Mouse (Mus musculus) retina, adult 2 months (tissue): ENCODE measurements around the gene Cryzl1.

Source experiments
- DNase-seq: peaks from one replicate; pipeline ENCODE4 v3.0.0-alpha.2; 2012; ENCODE audit warnings: low read depth, low spot score

Gene Cryzl1

DNA sequence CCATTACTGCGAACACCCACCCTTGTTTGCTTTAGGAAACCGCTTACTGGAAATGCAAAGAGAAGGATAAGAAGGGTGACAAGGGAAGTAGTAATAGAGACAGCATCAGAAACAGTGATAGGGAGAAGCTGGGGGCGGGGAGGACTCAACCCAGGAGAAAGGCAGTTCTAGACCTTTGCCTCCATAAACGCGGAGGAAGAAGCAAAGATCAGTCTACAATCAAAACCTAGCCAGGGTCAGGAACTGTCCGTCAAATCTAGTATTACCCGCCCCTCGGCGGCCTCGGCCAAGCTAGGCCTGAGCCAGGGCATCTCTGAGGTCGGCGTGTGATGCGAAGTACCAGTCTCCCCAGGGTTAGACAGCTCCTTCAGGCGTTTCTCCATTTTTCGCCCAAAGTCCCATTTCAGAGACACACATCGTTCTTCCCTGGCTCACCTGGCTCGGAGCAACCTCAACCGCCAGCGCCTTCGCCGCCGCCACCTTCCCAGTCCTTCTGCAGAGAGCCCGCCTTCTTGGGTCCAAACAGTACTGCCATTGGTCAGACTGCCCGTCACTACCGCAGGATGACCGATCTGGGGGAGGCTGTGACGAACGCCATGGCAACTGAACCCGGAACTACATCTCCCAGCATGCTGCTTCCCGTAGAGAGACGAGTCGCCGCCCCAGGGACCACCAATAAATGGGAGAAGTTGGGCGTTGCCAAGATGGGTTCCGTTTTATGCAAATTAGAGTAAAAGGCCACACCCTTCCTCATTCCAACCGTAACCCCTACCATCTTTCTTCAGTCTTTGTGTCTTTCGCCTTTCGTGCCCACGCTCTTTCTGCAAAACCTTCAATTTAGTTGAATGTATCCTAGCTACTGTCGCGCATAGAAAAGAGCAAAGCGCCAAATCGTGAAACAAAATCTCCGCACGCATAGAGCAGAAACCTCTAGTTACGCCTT lies at the start of gene Cryzl1:
Gene Cryzl1 (minus strand): TSS at position 853 of the 943 bp plus-strand sequence.
- peak; percentile 97 for DNase-seq

GRCm38 (mm10) chr16:91772586-91772985 lies 43.8 kb upstream of the Cryzl1 start:
- no peak for DNase-seq

- no peak for DNase-seq
Measured at GRCm38 (mm10) chr16:91771334-91771733, 42.6 kb upstream of the Cryzl1 start.

- DNase-seq, result no peak
Measured at GRCm38 (mm10) chr16:91770662-91771061, 41.9 kb upstream of the Cryzl1 start.

- no peak for DNase-seq
Measured at GRCm38 (mm10) chr16:91769911-91770310, 41.1 kb upstream of the Cryzl1 start.

- DNase-seq, result no peak
Measured at GRCm38 (mm10) chr16:91768586-91768985, 39.8 kb upstream of the Cryzl1 start.

DNA sequence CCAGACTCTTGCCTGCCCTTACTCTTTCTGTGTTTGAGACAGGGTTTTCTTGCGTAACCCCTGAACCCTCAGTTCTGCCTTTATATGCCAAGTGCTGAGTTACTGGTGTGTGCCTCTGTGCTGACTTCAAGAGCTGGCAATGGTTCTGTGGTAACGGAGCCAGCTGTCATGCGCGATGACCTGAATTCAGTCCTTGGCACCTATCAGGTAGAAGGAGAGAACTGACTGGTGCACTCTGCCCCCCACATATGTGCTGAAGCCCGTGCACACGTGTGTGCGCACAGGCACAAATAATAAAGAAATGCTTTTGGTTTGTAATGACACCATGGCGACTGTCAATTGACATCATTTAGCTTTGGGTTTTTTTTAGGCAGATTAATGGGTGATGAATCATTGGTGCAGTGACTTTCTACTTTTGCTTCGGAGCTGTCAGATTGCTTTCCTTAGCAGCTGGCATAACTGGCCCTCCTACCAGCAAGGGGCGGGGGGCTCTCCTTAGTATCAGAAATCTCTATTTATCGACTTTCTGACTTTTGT lies 38.5 kb upstream of the Cryzl1 start:
- DNase-seq, result no peak

GRCm38 (mm10) chr16:91765816-91766210 lies 37.0 kb upstream of the Cryzl1 start:
- DNase-seq, result no peak

- DNase-seq, result no peak
Measured at GRCm38 (mm10) chr16:91765121-91765815, 36.5 kb upstream of the Cryzl1 start.

- DNase-seq, result no peak
Measured at GRCm38 (mm10) chr16:91764414-91764813, 35.6 kb upstream of the Cryzl1 start.

- no peak for DNase-seq
Measured at GRCm38 (mm10) chr16:91763975-91764374, 35.2 kb upstream of the Cryzl1 start.

DNA sequence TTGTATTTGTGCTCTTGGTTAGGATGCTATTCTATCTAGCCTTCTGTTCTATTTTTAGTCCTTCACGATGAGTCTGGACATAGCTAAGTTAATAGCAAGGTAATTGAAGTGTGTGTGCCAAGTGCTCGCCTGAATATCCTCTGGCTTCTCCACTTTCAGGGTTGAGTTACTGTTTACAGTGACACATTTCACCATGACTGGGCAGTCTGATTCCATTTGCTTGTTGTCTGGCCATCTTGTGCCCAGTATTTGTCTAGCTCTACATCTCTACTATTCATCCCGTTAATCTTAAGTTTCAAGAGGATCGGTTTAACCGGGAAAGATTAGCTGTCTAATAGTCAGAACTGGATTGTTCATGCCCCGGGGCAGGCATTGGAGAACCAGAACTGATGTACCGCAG lies 33.7 kb upstream of the Cryzl1 start:
- no peak for DNase-seq

DNA sequence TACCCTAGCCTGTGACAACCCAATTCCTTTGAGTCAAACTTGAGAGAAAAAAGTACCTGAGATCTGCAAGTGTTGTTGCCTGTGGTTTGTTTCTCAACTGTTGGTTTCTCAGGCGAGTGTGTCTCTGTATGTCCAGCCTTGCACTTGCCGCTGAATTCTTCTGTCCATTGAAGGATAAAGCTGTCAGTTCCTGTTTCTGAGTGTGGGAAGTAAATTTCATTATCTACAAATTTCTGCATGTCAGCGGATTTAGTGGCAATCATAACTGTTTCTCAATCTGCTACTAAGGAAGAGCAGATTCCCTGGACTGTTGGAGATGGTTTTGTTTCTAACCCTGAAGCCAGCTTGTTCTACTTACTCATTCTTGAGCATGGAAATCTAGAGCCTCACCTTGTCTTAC lies 33.0 kb upstream of the Cryzl1 start:
- DNase-seq, result no peak

- DNase-seq, result no peak
Measured at GRCm38 (mm10) chr16:91761202-91761601, 32.4 kb upstream of the Cryzl1 start.

DNA sequence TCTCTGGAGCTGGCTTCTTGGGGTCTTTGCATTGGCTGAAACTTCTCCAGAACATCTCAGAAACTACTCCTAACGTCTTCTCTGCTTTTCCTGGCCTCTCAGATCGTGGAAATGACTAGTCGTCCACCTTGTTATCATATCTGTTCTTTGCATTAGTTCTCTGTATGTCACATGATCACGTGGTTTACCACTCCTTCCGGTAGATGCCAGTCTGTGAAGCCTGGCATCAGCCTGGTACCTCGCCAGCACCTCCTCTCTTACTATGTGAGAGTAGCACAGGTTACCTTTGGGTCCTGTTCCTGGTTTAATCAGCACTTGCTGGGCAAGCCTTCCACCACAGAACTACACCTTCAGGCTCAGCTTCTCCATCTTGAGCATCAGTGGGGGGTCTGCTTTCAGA lies 26.2 kb upstream of the Cryzl1 start:
- no peak for DNase-seq

DNA sequence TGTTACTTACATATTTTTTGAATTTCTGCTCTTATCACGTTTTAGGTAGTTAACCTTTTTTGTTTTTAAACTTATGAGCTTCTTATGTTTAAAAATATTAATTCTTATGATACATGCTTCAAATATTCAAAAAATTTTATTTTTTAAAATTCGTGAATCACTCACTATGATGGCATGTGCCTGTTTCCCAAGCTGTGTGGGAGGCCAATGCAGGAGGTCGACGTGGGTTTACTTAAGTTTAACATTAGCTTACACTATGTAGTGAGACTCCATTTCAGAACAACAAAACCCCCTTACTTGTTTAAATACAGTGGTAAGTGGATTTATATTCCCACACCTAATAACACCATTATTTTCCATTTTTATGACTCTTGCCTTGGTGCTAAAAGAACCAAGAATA lies 24.8 kb upstream of the Cryzl1 start:
- DNase-seq, result no peak

- no peak for DNase-seq
Measured at GRCm38 (mm10) chr16:91751644-91752385, 23.0 kb upstream of the Cryzl1 start.

DNA sequence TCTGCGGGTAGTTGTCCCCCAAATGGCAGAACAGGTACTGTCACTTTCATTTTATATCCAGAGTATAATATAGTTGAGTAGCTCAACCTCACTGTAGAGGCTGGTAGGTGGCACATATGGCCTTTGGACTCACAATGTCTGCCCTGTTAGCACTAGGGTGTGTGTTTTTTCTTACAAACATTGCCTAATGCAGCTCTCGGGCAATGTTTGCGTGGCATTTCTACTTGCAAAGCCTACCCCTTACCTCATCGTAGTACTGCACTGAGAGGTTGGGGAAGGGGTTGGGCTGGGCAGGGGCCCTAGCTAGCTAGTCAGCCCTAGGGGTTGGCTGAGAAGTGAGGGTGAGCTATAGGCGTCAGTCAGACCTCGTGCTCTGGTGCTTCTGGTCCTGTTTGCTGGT lies 18.8 kb upstream of the Cryzl1 start:
- DNase-seq, result no peak

GRCm38 (mm10) chr16:91746101-91746950 lies 17.6 kb upstream of the Cryzl1 start:
- no peak for DNase-seq

GRCm38 (mm10) chr16:91743055-91743454 lies 14.3 kb upstream of the Cryzl1 start:
- DNase-seq, result no peak

- DNase-seq, result no peak
Measured at GRCm38 (mm10) chr16:91740918-91741255, 12.1 kb upstream of the Cryzl1 start.
